Mouse (Mus musculus) adrenal gland, postnatal 10 days (tissue): ENCODE results near the gene Galnt10. TPM values are rescaled to one million over a fixed set of nuclear protein-coding genes. Genes with fewer than 3 reads are reported as not detected.

ENCODE experiments used
- DNase-seq: peaks from one replicate; pipeline ENCODE4 v3.0.0; 2021; ENCODE audit warnings: mixed read lengths
- long read RNA-seq, 2 experiments: library from polyadenylated mRNA; stranded (forward); transcript quantifications; one replicate each; pipeline ENCODE4 v2.0.0; 2021
- total RNA-seq, 2 experiments: library from RNA; stranded (reverse); gene quantifications; 2 replicates each; pipeline ENCODE4 v1.2.3; 2021

Galnt10 gene
- total RNA-seq = 10 to 100 TPM; 31.7 to 33.5 TPM
- long read RNA-seq, experiment 1, full-length matches to known transcripts = 22 of 57 reads
- long read RNA-seq, experiment 1, partial matches to known transcripts = 18 of 57 reads
- long read RNA-seq, experiment 1, other reads (novel, unspliced or antisense) = 17 of 57 reads
- long read RNA-seq, experiment 2, full-length matches to known transcripts = 17 of 27 reads
- long read RNA-seq, experiment 2, partial matches to known transcripts = 1 of 27 reads
- long read RNA-seq, experiment 2, other reads (novel, unspliced or antisense) = 9 of 27 reads

- DNase-seq = peak; percentile 93
These were observed at the start of gene Galnt10 for GRCm38 (mm10) chr11:57645018-57645559. Galnt10 (plus strand) TSS chr11:57645442.

- no peak for DNase-seq
These were observed 49.3 kb upstream of the Galnt10 start for GRCm38 (mm10) chr11:57595899-57596298.

- DNase-seq = peak; percentile 37
These were observed 47.1 kb upstream of the Galnt10 start for GRCm38 (mm10) chr11:57598161-57598560.

- DNase-seq = no peak
These were observed 45.9 kb upstream of the Galnt10 start for GRCm38 (mm10) chr11:57599304-57599703.

GRCm38 (mm10) chr11:57600113-57600512 lies 45.1 kb upstream of the Galnt10 start:
- no peak for DNase-seq

- DNase-seq = peak; percentile 60
These were observed 44.6 kb upstream of the Galnt10 start for GRCm38 (mm10) chr11:57600621-57601121.

- DNase-seq = no peak
These were observed 43.3 kb upstream of the Galnt10 start for GRCm38 (mm10) chr11:57601806-57602455.

- no peak for DNase-seq
These were observed 40.2 kb upstream of the Galnt10 start for GRCm38 (mm10) chr11:57605086-57605485.

- DNase-seq = no peak
These were observed 39.6 kb upstream of the Galnt10 start for GRCm38 (mm10) chr11:57605660-57606059.

GRCm38 (mm10) chr11:57614502-57614901 lies 30.7 kb upstream of the Galnt10 start:
- no peak for DNase-seq

- DNase-seq = no peak
These were observed 30.0 kb upstream of the Galnt10 start for GRCm38 (mm10) chr11:57615286-57615685.

GRCm38 (mm10) chr11:57615871-57616270 lies 29.4 kb upstream of the Galnt10 start:
- DNase-seq = no peak

- DNase-seq = peak; percentile 72
These were observed 27.5 kb upstream of the Galnt10 start for GRCm38 (mm10) chr11:57617526-57618264.

GRCm38 (mm10) chr11:57621472-57621871 lies 23.8 kb upstream of the Galnt10 start:
- no peak for DNase-seq

- peak; percentile 58 for DNase-seq
These were observed 23.4 kb upstream of the Galnt10 start for GRCm38 (mm10) chr11:57621876-57622275.

- no peak for DNase-seq
These were observed 20.8 kb upstream of the Galnt10 start for GRCm38 (mm10) chr11:57624490-57624893.

GRCm38 (mm10) chr11:57625465-57625864 lies 19.8 kb upstream of the Galnt10 start:
- no peak for DNase-seq

GRCm38 (mm10) chr11:57627086-57627735 lies 18.0 kb upstream of the Galnt10 start:
- peak; percentile 75 for DNase-seq

- no peak for DNase-seq
These were observed 13.3 kb upstream of the Galnt10 start for GRCm38 (mm10) chr11:57631805-57632485.

- no peak for DNase-seq
These were observed 12.2 kb upstream of the Galnt10 start for GRCm38 (mm10) chr11:57633006-57633405.

- DNase-seq = peak; percentile 68
These were observed 11.2 kb upstream of the Galnt10 start for GRCm38 (mm10) chr11:57633975-57634585.
